Mouse (Mus musculus) hindbrain, postnatal 0 days (tissue): ENCODE measurements around the gene Hes3. TPM values are rescaled to one million over a fixed set of nuclear protein-coding genes. Genes with fewer than 3 reads are reported as not detected.

Source experiments
- ATAC-seq: fragments of 200-750 bp; cut with Nextera tagmentation; 2 replicates; pipeline ENCODE4 v1.8.0; 2017; ENCODE audit warnings: mild to moderate bottlenecking, moderate TSS enrichment, moderate library complexity
- DNase-seq: peaks from one replicate; pipeline ENCODE4 v3.0.0-alpha.2; 2015; ENCODE audit warnings: low spot score
- H3K27ac ChIP-seq: fragments of 300-500 bp; sonication (generic); 2 replicates; pipeline ENCODE4 v1.5.1; 2014; ENCODE audit warnings: mild to moderate bottlenecking
- H3K27me3 ChIP-seq: fragments of 300-500 bp; sonication (generic); 2 replicates; pipeline ENCODE4 v1.6.1; 2014; ENCODE audit warnings: low read length, mixed read lengths; ENCODE audit not compliant: insufficient read depth
- H3K36me3 ChIP-seq: fragments of 300-500 bp; sonication (generic); 2 replicates; pipeline ENCODE4 v1.6.1; 2014; ENCODE audit warnings: low read length, mixed read lengths; ENCODE audit not compliant: insufficient read depth
- H3K4me1 ChIP-seq: fragments of 300-500 bp; sonication (generic); 2 replicates; pipeline ENCODE4 v1.6.1; 2014; ENCODE audit warnings: antibody characterized with exemption, low read length, mixed read lengths; ENCODE audit not compliant: insufficient read depth
- H3K4me2 ChIP-seq: fragments of 300-500 bp; sonication (generic); 2 replicates; pipeline ENCODE4 v1.6.1; 2014; ENCODE audit warnings: low read depth, mild to moderate bottlenecking, low read length, moderate library complexity, mixed read lengths
- H3K4me3 ChIP-seq: fragments of 300-500 bp; sonication (generic); 2 replicates; pipeline ENCODE4 v1.5.1; 2014; ENCODE audit warnings: low read length
- H3K9ac ChIP-seq: fragments of 300-500 bp; sonication (generic); replicated peaks from 2 replicates; pipeline ENCODE4 v1.6.1; 2014; ENCODE audit warnings: mild to moderate bottlenecking, low read length, moderate library complexity, mixed read lengths
- H3K9me3 ChIP-seq: fragments of 300-500 bp; sonication (generic); 2 replicates; pipeline ENCODE4 v1.6.1; 2016; ENCODE audit warnings: low read length, mixed read lengths
- CTCF ChIP-seq: IDR thresholded peaks from 2 replicates; pipeline ENCODE4 v1.5.1; 2016; ENCODE audit warnings: antibody characterized with exemption, control low read depth, low read depth
- WGBS: fragments of 180-500 bp; shearing (Covaris S2); extraction: QIAGEN DNeasy Blood & Tissue Kit; methylation state at CpG from one replicate; pipeline ENCODE4 v1.1.7; 2014; 5-methylcytosine and 5-hydroxymethylcytosine counted together
- polyA plus RNA-seq: library from polyadenylated mRNA; unstranded; fragments of >200 nt; fragmentation: Nextera tagmentation; extraction: Ambion mirVana; gene quantifications from 2 replicates; pipeline ENCODE4 v1.2.1, GENCODE M21; 2015
- total RNA-seq: library from RNA; depleted of rRNA; stranded (reverse); fragments of >200 nt; gene quantifications from 2 replicates; pipeline ENCODE4 v1.2.3, GENCODE M21; 2014; rRNA removed

Hes3 gene
- 0.26 and 0.40 TPM in 2 replicates for total RNA-seq
- 0.15 and 0.19 TPM in 2 replicates for polyA plus RNA-seq

DNA sequence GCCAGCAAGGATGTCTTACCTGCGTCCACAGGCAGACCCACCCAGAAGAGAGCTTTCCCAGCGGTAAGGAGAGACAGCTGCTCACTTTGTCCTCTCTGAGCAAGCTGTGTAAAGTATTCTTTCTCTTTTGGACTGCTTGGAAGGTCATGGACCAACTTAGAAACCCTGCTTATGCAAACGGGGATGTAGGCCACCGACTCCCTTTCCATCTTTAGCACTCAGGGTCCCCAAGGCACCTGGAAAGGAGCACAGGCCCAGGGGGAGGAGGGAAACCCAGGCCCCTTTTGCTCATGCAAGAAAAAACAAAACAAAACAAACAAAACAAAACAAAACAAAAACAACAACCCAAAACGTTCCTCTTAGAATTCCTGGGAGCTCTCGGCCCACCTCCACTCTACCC is at the start of gene Hes3:
Gene Hes3, minus strand, starts transcription at position 101 of the 400 bp plus-strand sequence.
- no peak for TF ChIP-seq CTCF
- no peak for DNase-seq
- Histone ChIP-seq H3K4me3 (peak within 1 kb of the TSS; percentile 28), H3K4me2 (peak within 1 kb of the TSS; percentile 51), H3K36me3 (no peaks in the 10 kb centered on the region), H3K27me3 (peaks cover 51% of the 10 kb centered on the region), H3K9ac (no peak within 1 kb of the TSS), H3K9me3 (no peaks in the 10 kb centered on the region), H3K4me1 (peaks cover 12% of the 10 kb centered on the region), H3K27ac (no peak within 1 kb of the TSS)
- no peak for ATAC-seq
- WGBS, result 8% methylated on average over 6 of the region's 6 CpGs

DNA sequence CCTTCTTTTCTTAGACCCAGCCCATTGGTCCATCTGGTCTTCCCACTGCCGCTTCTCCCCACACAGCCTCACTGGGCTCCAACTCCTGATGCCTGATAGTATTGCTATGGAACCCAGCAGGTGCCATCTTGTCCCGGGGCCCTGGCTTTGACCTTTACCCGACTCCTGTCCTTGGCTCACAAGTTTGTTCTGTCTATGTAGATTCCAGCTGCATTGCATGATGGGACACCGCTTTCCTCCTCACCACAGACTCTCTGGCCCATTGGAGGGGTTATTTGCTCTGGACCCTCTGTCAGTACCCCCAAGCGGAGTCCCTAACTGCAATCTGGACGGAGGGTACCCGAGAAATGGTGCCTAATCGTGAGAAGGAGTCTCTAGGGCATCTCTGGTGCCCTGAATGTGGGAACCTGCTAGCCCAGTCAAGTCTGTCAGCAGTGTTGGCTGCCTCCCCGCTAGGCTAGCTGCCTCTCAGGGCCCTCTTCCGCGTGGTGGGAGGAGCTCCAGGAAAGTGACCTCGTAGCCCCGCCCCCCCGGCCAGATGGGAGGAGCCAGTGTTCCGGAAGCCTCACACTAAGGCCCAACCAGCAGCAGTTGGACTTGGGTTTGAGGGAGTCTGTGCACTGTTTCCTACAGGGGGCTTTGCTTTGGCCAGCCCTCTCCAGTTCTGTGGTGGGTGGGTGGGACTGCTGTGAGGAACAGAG is 49.3 kb upstream of the Hes3 start:
- Histone ChIP-seq H3K4me3 (no peak overlapping the region), H3K4me1 (0 out of 2 replicates have a peak, but pooled peaks cover 5% of the 10 kb centered on the region), H3K27ac (no peak overlapping the region), H3K9ac (no peak overlapping the region; the same call in 1 of the 2 replicates), H3K27me3 (no peaks in the 10 kb centered on the region), H3K9me3 (no peaks in the 10 kb centered on the region), H3K4me2 (peak overlapping the region; percentile 89), H3K36me3 (no peaks in the 10 kb centered on the region)
- 34% methylated on average over 15 of the region's 15 CpGs for WGBS
- ATAC-seq, result no peak
- no peak for DNase-seq
- no peak for TF ChIP-seq CTCF

DNA sequence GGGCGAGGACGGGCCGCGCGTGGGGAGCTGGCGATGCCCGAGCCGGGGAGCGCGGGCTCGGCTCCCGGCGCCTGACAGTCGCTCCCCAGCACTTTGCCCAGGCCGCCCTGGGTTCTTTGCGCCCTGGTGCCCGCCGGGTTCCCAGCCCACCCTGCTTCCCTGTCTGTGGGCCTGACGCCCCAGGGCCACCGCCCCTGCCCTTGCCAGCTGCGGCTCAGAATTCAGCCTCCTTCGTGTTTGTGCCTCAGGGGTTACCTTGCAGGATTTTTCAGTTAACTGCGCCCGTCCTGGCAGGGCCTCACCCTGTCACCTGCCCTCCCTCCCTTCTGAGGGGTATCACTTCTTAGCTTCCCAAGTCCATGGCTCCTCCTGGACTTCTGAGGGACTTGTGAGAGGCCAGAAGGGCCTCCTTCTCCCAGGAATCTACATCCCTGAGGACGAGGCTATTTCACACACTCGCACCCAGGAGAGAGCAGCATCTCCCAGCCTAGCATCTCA is 47.9 kb upstream of the Hes3 start:
- no peaks in the 10 kb centered on the region for H3K27me3 ChIP-seq
- 3% methylated on average over 17 of the region's 26 CpGs for WGBS
- H3K4me1 ChIP-seq, result 0 out of 2 replicates have a peak, but pooled peaks cover 5% of the 10 kb centered on the region
- peak overlapping the region; percentile 94 for H3K9ac ChIP-seq
- peak overlapping the region; percentile 82; the same call in 1 of the 2 replicates for H3K27ac ChIP-seq
- TF ChIP-seq CTCF, result no peak
- H3K9me3 ChIP-seq, result no peaks in the 10 kb centered on the region
- peak overlapping the region; percentile 89 for H3K4me2 ChIP-seq
- DNase-seq (no peak), ATAC-seq (peak; percentile 34; the same call in 1 of the 2 replicates)
- peaks cover 2% of the 10 kb centered on the region; the same call in 1 of the 2 replicates for H3K36me3 ChIP-seq
- peak overlapping the region; percentile 71 for H3K4me3 ChIP-seq

DNA sequence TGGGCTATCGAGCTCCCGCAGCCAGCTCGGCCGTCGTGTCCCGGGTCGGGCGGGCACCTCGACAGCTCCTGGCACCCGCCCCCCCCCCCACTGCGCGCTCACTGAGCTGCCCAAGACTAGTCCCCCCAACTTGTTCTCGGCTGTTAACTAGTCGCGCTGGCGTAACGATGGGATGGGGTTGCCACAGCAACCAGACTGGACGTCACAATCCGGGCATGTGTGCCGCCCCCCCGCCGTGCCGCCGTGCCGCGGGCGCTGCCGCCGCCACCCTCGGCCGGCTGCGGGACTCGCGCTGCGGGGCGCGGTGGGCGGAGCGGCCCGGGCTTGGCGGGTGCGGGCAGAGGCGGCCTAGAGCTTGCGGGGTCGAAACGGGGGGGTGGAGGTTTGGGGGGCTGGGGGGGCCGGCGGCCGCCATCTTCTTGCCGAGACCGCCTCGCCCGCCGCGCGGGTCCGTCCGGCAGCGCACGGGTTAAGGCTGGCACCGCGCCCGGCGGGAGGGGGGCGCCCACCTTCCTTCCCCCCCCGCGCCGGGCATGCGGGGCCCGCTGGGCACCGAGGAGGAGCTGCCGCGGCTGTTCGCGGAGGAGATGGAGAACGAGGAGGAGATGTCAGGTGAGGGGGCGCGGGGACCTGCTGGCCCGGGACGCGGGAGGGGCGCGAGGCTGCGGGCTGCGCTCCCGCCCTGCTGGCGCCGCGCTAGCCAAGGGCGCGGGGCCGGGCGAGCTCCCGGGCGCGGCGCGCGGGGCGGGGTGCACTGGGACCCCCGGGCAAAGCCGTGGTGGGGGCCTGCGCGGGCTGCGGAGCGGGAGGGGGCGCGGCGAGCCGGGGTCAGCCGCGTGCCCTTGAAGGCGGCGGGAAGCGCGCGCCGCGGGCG is 47.2 kb upstream of the Hes3 start, which contains the start of gene Chd5:
Gene Chd5, plus strand, starts transcription at position 233 of the 874 bp plus-strand sequence.
- peak within 1 kb of the TSS; percentile 82 for H3K27ac ChIP-seq
- no peaks in the 10 kb centered on the region for H3K9me3 ChIP-seq
- H3K4me3 ChIP-seq, result peak within 1 kb of the TSS; percentile 71
- ATAC-seq (peak; percentile 52), DNase-seq (peak; percentile 81)
- H3K9ac ChIP-seq, result peak within 1 kb of the TSS; percentile 94
- H3K4me2 ChIP-seq, result peak within 1 kb of the TSS; percentile 89
- WGBS, result under 1% methylated on average over 48 of the region's 120 CpGs
- no peak for TF ChIP-seq CTCF
- peaks cover 7% of the 10 kb centered on the region; the same call in 1 of the 2 replicates for H3K36me3 ChIP-seq
- H3K4me1 ChIP-seq, result 0 out of 2 replicates have a peak, but pooled peaks cover 5% of the 10 kb centered on the region
- H3K27me3 ChIP-seq, result no peaks in the 10 kb centered on the region

DNA sequence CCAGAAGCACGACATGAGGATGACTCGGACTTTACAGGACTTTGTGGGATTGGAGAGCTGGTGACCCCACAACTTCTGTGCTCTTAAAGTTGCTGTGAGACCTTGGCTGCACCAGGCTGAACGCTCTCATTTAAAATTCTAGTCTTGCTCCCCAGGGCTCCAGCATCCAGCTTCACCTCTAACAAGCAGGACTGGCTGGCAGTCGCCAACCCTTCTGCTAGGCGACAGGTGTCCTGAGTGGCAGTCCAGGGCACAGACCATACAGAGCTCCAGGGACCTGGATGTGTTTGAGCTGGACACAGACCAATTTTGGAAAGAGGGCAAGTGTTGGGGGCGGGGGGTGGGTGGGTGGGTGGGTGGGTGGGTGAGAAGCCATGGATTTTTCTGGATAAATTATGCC is 46.3 kb upstream of the Hes3 start:
- no peaks in the 10 kb centered on the region for H3K27me3 ChIP-seq
- H3K9ac ChIP-seq, result no peak overlapping the region
- 0 out of 2 replicates have a peak, but pooled peaks cover 5% of the 10 kb centered on the region for H3K4me1 ChIP-seq
- H3K9me3 ChIP-seq, result no peaks in the 10 kb centered on the region
- no peak for ATAC-seq
- WGBS, result 19% methylated on average over 6 of the region's 6 CpGs
- peak; percentile 25 for DNase-seq
- no peak overlapping the region for H3K27ac ChIP-seq
- peaks cover 7% of the 10 kb centered on the region; the same call in 1 of the 2 replicates for H3K36me3 ChIP-seq
- no peak overlapping the region for H3K4me2 ChIP-seq
- H3K4me3 ChIP-seq, result no peak overlapping the region
- no peak for TF ChIP-seq CTCF

DNA sequence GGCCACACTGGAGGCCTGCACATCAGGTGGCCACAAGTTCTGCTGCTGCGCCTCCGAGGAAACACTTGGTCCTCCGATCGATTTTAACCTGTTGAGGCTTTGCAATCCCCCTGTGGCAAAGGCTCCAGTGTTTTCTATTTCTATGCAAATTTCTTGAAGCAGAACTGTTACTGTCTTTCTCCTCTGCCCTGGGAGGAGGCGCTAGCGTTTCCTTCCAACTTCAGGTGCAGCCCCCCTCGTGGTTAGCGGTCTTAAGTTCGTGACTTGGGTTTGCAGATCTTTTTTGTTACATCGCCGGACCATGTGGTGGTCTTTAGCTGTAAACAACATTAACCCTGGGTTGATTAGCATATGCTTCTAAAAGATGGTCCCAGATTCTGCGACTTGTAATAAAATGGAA is 42.1 kb upstream of the Hes3 start:
- Histone ChIP-seq H3K4me2 (no peak overlapping the region), H3K4me1 (no peaks in the 10 kb centered on the region), H3K27ac (no peak overlapping the region), H3K9ac (no peak overlapping the region), H3K4me3 (no peak overlapping the region), H3K9me3 (no peaks in the 10 kb centered on the region), H3K27me3 (no peaks in the 10 kb centered on the region), H3K36me3 (peaks cover 36% of the 10 kb centered on the region)
- DNase-seq (no peak), ATAC-seq (no peak)
- TF ChIP-seq CTCF, result no peak
- 84% methylated on average over 12 of the region's 12 CpGs for WGBS
